Mouse (Mus musculus) lung, postnatal 14 days (tissue): Measurements from ENCODE around the gene Hebp1.

ENCODE experiments used
- DNase-seq: peaks from one replicate; pipeline ENCODE4 v3.0.0; 2021

Hebp1 gene

GRCm38 (mm10) chr6:135112411-135113113, 85.3 kb downstream of the Hebp1 start:
- no peak for DNase-seq

GRCm38 (mm10) chr6:135107014-135107413, 90.8 kb downstream of the Hebp1 start:
- DNase-seq = no peak

DNA sequence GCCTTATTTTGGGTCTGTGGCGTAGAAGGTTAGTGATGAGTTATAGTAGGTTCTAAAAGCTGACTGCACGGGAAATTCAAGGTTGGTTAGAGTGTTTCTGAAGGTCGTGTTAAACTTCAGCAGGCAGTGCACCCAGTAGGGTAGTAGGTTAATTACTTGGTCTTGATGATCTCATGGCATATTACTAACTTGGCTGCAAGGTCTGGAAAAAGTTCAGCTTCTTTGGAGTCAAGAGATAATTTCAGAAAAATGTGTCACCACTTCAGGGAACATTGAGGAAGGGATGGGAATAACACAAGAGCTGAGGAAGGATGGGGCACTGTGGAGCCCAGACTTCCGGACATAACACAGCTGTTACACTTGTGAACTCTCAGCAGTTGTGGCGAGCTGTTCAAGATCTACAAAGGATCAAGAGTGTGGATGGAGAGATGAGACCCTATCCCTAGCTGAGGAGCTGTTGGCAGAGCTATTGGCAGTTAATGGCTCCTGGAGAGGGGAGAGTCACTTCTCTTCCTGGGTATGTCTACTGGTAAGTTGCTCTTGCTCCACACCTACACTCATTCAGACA, 95.0 kb downstream of the Hebp1 start:
- DNase-seq = no peak

- DNase-seq = no peak
These were observed 96.9 kb downstream of the Hebp1 start for GRCm38 (mm10) chr6:135100787-135101472.

GRCm38 (mm10) chr6:135092798-135093470, 104.9 kb downstream of the Hebp1 start:
- no peak for DNase-seq

DNA sequence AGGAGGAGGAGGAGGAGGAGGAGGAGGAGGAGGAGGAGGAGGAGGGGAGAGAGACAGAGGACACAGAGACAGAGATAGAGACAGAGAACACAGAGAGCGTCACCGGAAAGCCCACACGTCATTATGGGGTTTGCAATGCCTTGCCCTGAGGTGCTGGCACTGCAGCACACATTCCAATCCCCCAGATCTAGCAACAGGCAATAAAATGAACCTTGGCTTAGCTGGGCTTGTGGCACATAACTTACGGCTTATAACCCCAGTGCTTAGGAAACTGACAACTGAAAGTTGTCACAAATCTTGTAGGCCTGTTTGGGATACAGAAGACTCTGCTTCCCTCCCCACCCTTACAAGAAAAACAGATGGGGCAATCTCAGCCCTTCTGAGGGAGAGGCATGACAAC, 107.2 kb downstream of the Hebp1 start:
- no peak for DNase-seq

GRCm38 (mm10) chr6:135089786-135090185, 108.0 kb downstream of the Hebp1 start:
- no peak for DNase-seq

GRCm38 (mm10) chr6:135087721-135088451, 109.9 kb downstream of the Hebp1 start:
- DNase-seq = peak; percentile 85
